12 mouse cellular contexts compared by ENCODE assay signal in the genomic region with DNA sequence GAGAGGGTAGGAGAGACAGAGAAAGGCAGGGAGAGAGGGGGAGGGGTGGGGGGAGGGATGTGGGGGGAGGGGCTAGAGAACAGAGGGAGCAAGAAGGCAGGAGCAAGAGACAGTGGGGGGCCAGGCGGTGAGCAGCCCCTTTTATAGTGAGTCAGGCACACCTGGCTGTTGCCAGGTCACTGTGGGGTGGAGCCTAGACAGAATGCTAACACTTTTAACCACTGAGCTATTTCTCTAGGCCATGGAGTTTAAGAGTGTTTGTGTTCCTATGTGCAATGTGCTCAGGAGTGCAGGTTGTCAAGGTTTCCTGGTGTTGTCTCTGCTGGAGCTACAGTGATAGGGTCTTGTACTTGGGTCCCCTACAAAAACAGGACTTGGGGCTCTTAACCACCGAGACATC. TPM values are rescaled to one million over a fixed set of nuclear protein-coding genes. Genes with fewer than 3 reads are reported as not detected.
DNase-seq lines count a peak whose midpoint lies in the region; ATAC-seq and TF ChIP-seq lines count a peak whose summit lies in the region.
"Had no signal": no experiment of that assay in that cellular context is flagged by ENCODE, and none has a peak within 500 bp of the region (broad histone marks: within the 10 kb centered on the region; RNA-seq: fewer than 3 reads in every experiment).

No protein-coding gene starts in this region.

- DNase-seq in heart, postnatal 36 days = no peak
- no peak for DNase-seq in lung, postnatal 4 days
- no peak for DNase-seq in adrenal gland, adult 8-10 months
- DNase-seq: cerebellum, postnatal 14 days; retina, postnatal 1 day; thymus, adult 18-20 months had no signal

- no peak for TF ChIP-seq CTCF in embryonic fibroblast, embryonic 13.5 days (IDR thresholded peaks at IDR 0.05; ENCODE audit: borderline replicate concordance, insufficient read depth, low read length)

- no peak for ATAC-seq in heart, embryonic 13.5 days (ENCODE audit: extremely low read depth, insufficient number of reproducible peaks, low FRiP score, low TSS enrichment)
- no peak for ATAC-seq in lung, embryonic 16.5 days (ENCODE audit: low read depth)
- ATAC-seq in neural tube, embryonic 15.5 days (ENCODE audit: low FRiP score) = no peak
- ATAC-seq in forebrain, embryonic 12.5 days (ENCODE audit: low FRiP score) = no peak
- ATAC-seq: midbrain, embryonic 16.5 days had no signal

- no peak overlapping the region for H3K4me3 ChIP-seq in heart, embryonic 13.5 days
- no peak overlapping the region; the same call in 1 of the 2 replicates for H3K4me3 ChIP-seq in lung, embryonic 16.5 days (ENCODE audit: low read length)
- no peak overlapping the region for H3K4me3 ChIP-seq in embryonic fibroblast, embryonic 13.5 days (ENCODE audit: insufficient read depth, low read length)
- no peak overlapping the region for H3K4me3 ChIP-seq in neural tube, embryonic 15.5 days (replicated peaks)
- H3K4me3 ChIP-seq in forebrain, embryonic 12.5 days (replicated peaks) = no peak overlapping the region

- H3K9me3 ChIP-seq in heart, embryonic 13.5 days = no peaks in the 10 kb centered on the region
- no peaks in the 10 kb centered on the region for H3K9me3 ChIP-seq in lung, embryonic 16.5 days (ENCODE audit: control insufficient read depth, low read length)
- H3K9me3 ChIP-seq in neural tube, embryonic 15.5 days (replicated peaks) = no peaks in the 10 kb centered on the region
- H3K9me3 ChIP-seq in forebrain, embryonic 12.5 days = no peaks in the 10 kb centered on the region

- H3K27me3 ChIP-seq in heart, embryonic 13.5 days (replicated peaks) = no peaks in the 10 kb centered on the region
- no peaks in the 10 kb centered on the region for H3K27me3 ChIP-seq in lung, embryonic 16.5 days (ENCODE audit: control insufficient read depth, insufficient read depth, low read depth, low read length)
- H3K27me3 ChIP-seq in neural tube, embryonic 15.5 days (replicated peaks) = no peaks in the 10 kb centered on the region
- H3K27me3 ChIP-seq in forebrain, embryonic 12.5 days = no peaks in the 10 kb centered on the region

- peaks cover 31% of the 10 kb centered on the region for H3K4me1 ChIP-seq in heart, embryonic 13.5 days
- peaks cover 31% of the 10 kb centered on the region for H3K4me1 ChIP-seq in lung, embryonic 16.5 days (replicated peaks; ENCODE audit: control insufficient read depth, insufficient read depth, low read length)
- peaks cover 11% of the 10 kb centered on the region for H3K4me1 ChIP-seq in embryonic fibroblast, embryonic 13.5 days (ENCODE audit: control insufficient read depth, insufficient read depth, low read length)
- peaks cover 33% of the 10 kb centered on the region for H3K4me1 ChIP-seq in neural tube, embryonic 15.5 days
- peaks cover 24% of the 10 kb centered on the region for H3K4me1 ChIP-seq in forebrain, embryonic 12.5 days

- H3K4me2 ChIP-seq in heart, embryonic 13.5 days = no peak overlapping the region; the same call in 1 of the 2 replicates
- peak overlapping the region; percentile 67 for H3K4me2 ChIP-seq in lung, embryonic 16.5 days (ENCODE audit: low read depth, low read length)
- H3K4me2 ChIP-seq in neural tube, embryonic 15.5 days = no peak overlapping the region
- no peak overlapping the region for H3K4me2 ChIP-seq in forebrain, embryonic 12.5 days

- H3K36me3 ChIP-seq in heart, embryonic 13.5 days = peaks cover 16% of the 10 kb centered on the region
- peaks cover 9% of the 10 kb centered on the region; the same call in 1 of the 2 replicates for H3K36me3 ChIP-seq in lung, embryonic 16.5 days (ENCODE audit: control insufficient read depth, insufficient read depth, low read length)
- 0 out of 2 replicates have a peak, but pooled peaks cover 2% of the 10 kb centered on the region for H3K36me3 ChIP-seq in neural tube, embryonic 15.5 days
- peaks cover 9% of the 10 kb centered on the region for H3K36me3 ChIP-seq in forebrain, embryonic 12.5 days (replicated peaks)

- 52% methylated on average over 2 of the region's 2 CpGs for WGBS in heart, embryonic 13.5 days
- WGBS in lung, embryonic 16.5 days = 31% methylated on average over 2 of the region's 2 CpGs
- 31% methylated on average over 2 of the region's 2 CpGs for WGBS in neural tube, embryonic 15.5 days
- WGBS in forebrain, embryonic 12.5 days = 27% methylated on average over 2 of the region's 2 CpGs

- peak overlapping the region; percentile 94; the same call in 1 of the 2 replicates for H3K27ac ChIP-seq in heart, embryonic 13.5 days (replicated peaks)
- peak overlapping the region; percentile 100 for H3K27ac ChIP-seq in lung, embryonic 16.5 days (ENCODE audit: low read length)
- peak overlapping the region; percentile 95 for H3K27ac ChIP-seq in embryonic fibroblast, embryonic 13.5 days (ENCODE audit: insufficient read depth, low read length)
- H3K27ac ChIP-seq in neural tube, embryonic 15.5 days (replicated peaks) = peak overlapping the region; percentile 85; the same call in 1 of the 2 replicates
- H3K27ac ChIP-seq in forebrain, embryonic 12.5 days = no peak overlapping the region

- H3K9ac ChIP-seq in heart, embryonic 13.5 days = no peak overlapping the region
- H3K9ac ChIP-seq in lung, embryonic 16.5 days (ENCODE audit: low read length) = peak overlapping the region; percentile 71; the same call in 1 of the 2 replicates
- no peak overlapping the region for H3K9ac ChIP-seq in neural tube, embryonic 15.5 days (replicated peaks)
- no peak overlapping the region for H3K9ac ChIP-seq in forebrain, embryonic 12.5 days

- TF ChIP-seq POLR2A in embryonic fibroblast, embryonic 13.5 days (IDR thresholded peaks at IDR 0.05; ENCODE audit: low read depth, low read length) = no peak

- intact Hi-C loops in heart, postnatal 36 days (cut with DNase I) = no loop called here

RNA-seq across cellular contexts. Expression of a gene that starts 8.8 kb away (rescaled TPM):
- 1.5 and 1.6 TPM in 2 replicates for polyA plus RNA-seq in heart, embryonic 13.5 days (2015; fragmentation: Nextera tagmentation; extraction: Ambion mirVana)
- 10 to 100 TPM; 17.2 to 17.3 TPM for total RNA-seq in heart, postnatal 36 days (2021)
- 3.1 and 3.3 TPM in 2 replicates for polyA plus RNA-seq in lung, embryonic 16.5 days (2015; fragmentation: Nextera tagmentation; extraction: Ambion mirVana)
- 28.8 and 31.3 TPM in 2 replicates for polyA plus RNA-seq in embryonic fibroblast, embryonic 13.5 days (2011; ENCODE audit: insufficient read length, low read depth, missing spikeins)
- polyA plus RNA-seq in neural tube, embryonic 15.5 days (2015; fragmentation: Nextera tagmentation; extraction: Ambion mirVana) = 4.3 and 7.0 TPM in 2 replicates
- total RNA-seq in adrenal gland, adult 8-10 months (2022) = 10 to 100 TPM; 17.9 to 39.5 (median 29.0) TPM
- 2.8 and 4.6 TPM in 2 replicates for polyA plus RNA-seq in forebrain, embryonic 12.5 days (2016; fragmentation: Nextera tagmentation; extraction: Ambion mirVana)

RNA-seq across cellular contexts. Expression of a gene that starts 13.7 kb away (rescaled TPM):
- polyA plus RNA-seq in heart, embryonic 13.5 days (2015; fragmentation: Nextera tagmentation; extraction: Ambion mirVana) = 12.8 and 15.7 TPM in 2 replicates
- 10 to 100 TPM; 10.8 to 11.3 TPM for total RNA-seq in heart, postnatal 36 days (2021)
- polyA plus RNA-seq in lung, embryonic 16.5 days (2015; fragmentation: Nextera tagmentation; extraction: Ambion mirVana) = 20.1 and 20.7 TPM in 2 replicates
- polyA plus RNA-seq in embryonic fibroblast, embryonic 13.5 days (2011; ENCODE audit: insufficient read length, low read depth, missing spikeins) = 6.9 and 10.4 TPM in 2 replicates
- polyA plus RNA-seq in neural tube, embryonic 15.5 days (2015; fragmentation: Nextera tagmentation; extraction: Ambion mirVana) = 12.4 and 15.7 TPM in 2 replicates
- total RNA-seq in adrenal gland, adult 8-10 months (2022) = 10 to 100 TPM; 26.0 to 31.0 (median 27.3) TPM
- 17.3 and 18.0 TPM in 2 replicates for polyA plus RNA-seq in forebrain, embryonic 12.5 days (2016; fragmentation: Nextera tagmentation; extraction: Ambion mirVana)

RNA-seq across cellular contexts. Expression of a gene that starts 56.8 kb away (rescaled TPM):
- polyA plus RNA-seq in heart, embryonic 13.5 days (2015; fragmentation: Nextera tagmentation; extraction: Ambion mirVana) = 1.2 and 2.9 TPM in 2 replicates
- total RNA-seq in heart, postnatal 36 days (2021) = 1 to 10 TPM; 1.1 to 1.5 TPM
- polyA plus RNA-seq in lung, embryonic 16.5 days (2015; fragmentation: Nextera tagmentation; extraction: Ambion mirVana) = 21.6 and 29.3 TPM in 2 replicates
- polyA plus RNA-seq in embryonic fibroblast, embryonic 13.5 days (2011; ENCODE audit: insufficient read length, low read depth, missing spikeins) = 8.4 and 12.1 TPM in 2 replicates
- polyA plus RNA-seq in neural tube, embryonic 15.5 days (2015; fragmentation: Nextera tagmentation; extraction: Ambion mirVana) = 1.7 and 32.5 TPM in 2 replicates
- total RNA-seq in adrenal gland, adult 8-10 months (2022) = 1 to 10 TPM; 2.0 to 3.0 (median 2.3) TPM
- polyA plus RNA-seq in forebrain, embryonic 12.5 days (2016; fragmentation: Nextera tagmentation; extraction: Ambion mirVana) = 3.9 and 6.8 TPM in 2 replicates
